Mouse (Mus musculus) embryonic facial prominence, embryonic 15.5 days (tissue): ENCODE measurements around the gene Alpi. TPM values are rescaled to one million over a fixed set of nuclear protein-coding genes. Genes with fewer than 3 reads are reported as not detected.

Experiments used
- ATAC-seq: fragments of 200-750 bp; cut with Nextera tagmentation; 2 replicates; pipeline ENCODE4 v1.8.0; 2017; ENCODE audit warnings: low read depth, moderate TSS enrichment; ENCODE audit not compliant: insufficient number of reproducible peaks, low FRiP score, low TSS enrichment
- H3K27ac ChIP-seq: fragments of 300-500 bp; sonication (generic); replicated peaks from 2 replicates; pipeline ENCODE4 v1.5.1; 2015; ENCODE audit warnings: mild to moderate bottlenecking, inconsistent platforms
- H3K27me3 ChIP-seq: fragments of 300-500 bp; sonication (generic); 2 replicates; pipeline ENCODE4 v1.6.1; 2015; ENCODE audit warnings: inconsistent platforms
- H3K36me3 ChIP-seq: fragments of 300-500 bp; sonication (generic); 2 replicates; pipeline ENCODE4 v1.6.1; 2015; ENCODE audit warnings: mild to moderate bottlenecking, inconsistent platforms
- H3K4me1 ChIP-seq: fragments of 300-500 bp; sonication (generic); 2 replicates; pipeline ENCODE4 v1.6.1; 2015; ENCODE audit warnings: inconsistent platforms
- H3K4me2 ChIP-seq: fragments of 300-500 bp; sonication (generic); replicated peaks from 2 replicates; pipeline ENCODE4 v1.6.1; 2015; ENCODE audit warnings: mild to moderate bottlenecking, inconsistent platforms
- H3K4me3 ChIP-seq: fragments of 300-500 bp; sonication (generic); replicated peaks from 2 replicates; pipeline ENCODE4 v1.5.1; 2015; ENCODE audit warnings: mild to moderate bottlenecking, inconsistent platforms
- H3K9ac ChIP-seq: fragments of 300-500 bp; sonication (generic); 2 replicates; pipeline ENCODE4 v1.6.1; 2015; ENCODE audit warnings: inconsistent platforms
- H3K9me3 ChIP-seq: fragments of 300-500 bp; sonication (generic); replicated peaks from 2 replicates; pipeline ENCODE4 v1.6.1; 2016; ENCODE audit warnings: inconsistent platforms
- WGBS: fragments of 180-500 bp; shearing (Covaris S2); methylation state at CpG from one replicate; pipeline ENCODE4 v1.1.7; 2015; 5-methylcytosine and 5-hydroxymethylcytosine counted together
- polyA plus RNA-seq: library from polyadenylated mRNA; unstranded; fragments of >200 nt; fragmentation: Nextera tagmentation; extraction: Ambion mirVana; gene quantifications from 2 replicates; pipeline ENCODE4 v1.2.1, GENCODE M21; 2015

Alpi gene
- polyA plus RNA-seq: not detected in 2 replicates

DNA sequence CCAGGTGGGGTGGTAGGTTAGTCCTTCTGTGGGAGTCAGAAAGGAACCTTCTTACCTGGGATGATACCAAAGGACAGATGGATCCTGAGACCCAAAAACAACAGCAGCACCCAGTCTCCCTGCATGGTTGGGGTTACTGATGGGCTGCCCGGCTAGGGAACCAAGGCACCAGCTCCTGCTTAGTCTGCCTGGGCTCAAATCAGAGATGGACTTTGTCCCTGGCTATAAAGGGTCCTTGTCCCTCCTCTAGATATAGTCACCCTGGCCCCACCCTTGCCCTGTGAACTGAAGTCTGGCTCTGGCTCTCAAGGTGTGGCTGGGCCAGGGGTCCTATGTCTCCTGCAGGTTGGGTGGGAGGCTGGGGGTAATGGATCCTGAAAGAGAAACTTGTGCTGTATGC is at the start of gene Alpi:
Gene Alpi (minus strand): TSS at position 196 of the 400 bp plus-strand sequence.
- H3K4me2 ChIP-seq: no peak within 1 kb of the TSS
- H3K9ac ChIP-seq: no peak within 1 kb of the TSS
- H3K4me3 ChIP-seq: no peak within 1 kb of the TSS
- no peaks in the 10 kb centered on the region for H3K36me3 ChIP-seq
- H3K27ac ChIP-seq: no peak within 1 kb of the TSS
- ATAC-seq: no peak
- peaks cover 3% of the 10 kb centered on the region; the same call in 1 of the 2 replicates for H3K4me1 ChIP-seq
- H3K27me3 ChIP-seq: peaks cover 4% of the 10 kb centered on the region; the same call in 1 of the 2 replicates
- WGBS: 81% methylated on average over 1 of the region's 1 CpGs
- H3K9me3 ChIP-seq: no peaks in the 10 kb centered on the region

DNA sequence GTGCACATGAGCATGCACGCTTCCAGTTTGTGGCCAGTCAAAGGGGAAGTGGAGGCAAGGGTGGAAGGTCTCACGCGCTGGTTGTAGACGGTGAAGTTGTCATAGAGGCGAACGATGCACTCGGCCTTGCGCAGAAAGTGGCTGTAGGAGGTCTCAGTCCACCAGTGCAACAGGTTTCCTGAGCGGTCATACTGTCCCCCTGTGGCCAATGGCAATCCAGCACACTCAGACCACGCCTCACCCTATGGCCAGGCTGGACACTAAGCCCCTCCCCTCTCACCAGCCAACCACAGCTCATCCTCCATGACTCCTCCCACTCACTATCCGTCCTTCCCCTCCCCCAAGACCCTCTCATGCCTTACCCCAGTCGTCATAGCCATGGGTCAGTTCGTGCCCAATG is 48.0 kb upstream of the Alpi start:
- Histone ChIP-seq H3K9ac (no peak overlapping the region), H3K4me2 (no peak overlapping the region), H3K36me3 (no peaks in the 10 kb centered on the region), H3K9me3 (no peaks in the 10 kb centered on the region), H3K4me3 (no peak overlapping the region), H3K4me1 (peaks cover 12% of the 10 kb centered on the region), H3K27me3 (peaks cover 58% of the 10 kb centered on the region), H3K27ac (no peak overlapping the region)
- no peak for ATAC-seq
- WGBS: 31% methylated on average over 13 of the region's 13 CpGs

- H3K36me3 ChIP-seq: no peaks in the 10 kb centered on the region
- H3K4me1 ChIP-seq: no peaks in the 10 kb centered on the region
- no peak for ATAC-seq
- H3K9me3 ChIP-seq: no peaks in the 10 kb centered on the region
- H3K4me3 ChIP-seq: no peak overlapping the region
- no peak overlapping the region for H3K9ac ChIP-seq
- H3K27me3 ChIP-seq: peaks cover 4% of the 10 kb centered on the region; the same call in 1 of the 2 replicates
- H3K4me2 ChIP-seq: no peak overlapping the region
- H3K27ac ChIP-seq: no peak overlapping the region
- 76% methylated on average over 10 of the region's 10 CpGs for WGBS
Measured at GRCm38 (mm10) chr1:87143141-87143540, 41.7 kb upstream of the Alpi start.

DNA sequence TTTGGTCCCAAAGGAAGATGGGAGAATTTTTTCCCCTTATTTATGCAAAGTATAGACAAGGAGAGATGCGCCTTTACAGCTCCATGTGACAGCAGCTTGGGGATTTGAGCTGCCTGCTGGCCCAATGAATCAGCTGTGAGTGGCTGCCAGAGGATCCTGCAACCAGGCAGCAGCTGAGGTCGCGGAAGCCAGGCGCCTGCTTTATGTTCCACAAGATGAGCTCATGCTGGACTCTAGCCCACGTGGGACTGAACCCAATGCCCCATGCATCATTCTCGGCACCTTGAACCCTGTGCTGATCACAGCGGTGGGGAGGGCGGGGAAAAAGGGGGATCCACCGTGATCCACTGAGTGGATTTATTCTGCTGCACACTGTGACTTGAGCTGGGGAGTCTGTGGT is 41.0 kb upstream of the Alpi start:
- Histone ChIP-seq H3K27ac (no peak overlapping the region), H3K9ac (no peak overlapping the region), H3K4me1 (no peaks in the 10 kb centered on the region), H3K4me3 (no peak overlapping the region), H3K27me3 (no peaks in the 10 kb centered on the region), H3K4me2 (no peak overlapping the region), H3K9me3 (no peaks in the 10 kb centered on the region), H3K36me3 (no peaks in the 10 kb centered on the region)
- WGBS: 71% methylated on average over 9 of the region's 9 CpGs
- ATAC-seq: no peak

DNA sequence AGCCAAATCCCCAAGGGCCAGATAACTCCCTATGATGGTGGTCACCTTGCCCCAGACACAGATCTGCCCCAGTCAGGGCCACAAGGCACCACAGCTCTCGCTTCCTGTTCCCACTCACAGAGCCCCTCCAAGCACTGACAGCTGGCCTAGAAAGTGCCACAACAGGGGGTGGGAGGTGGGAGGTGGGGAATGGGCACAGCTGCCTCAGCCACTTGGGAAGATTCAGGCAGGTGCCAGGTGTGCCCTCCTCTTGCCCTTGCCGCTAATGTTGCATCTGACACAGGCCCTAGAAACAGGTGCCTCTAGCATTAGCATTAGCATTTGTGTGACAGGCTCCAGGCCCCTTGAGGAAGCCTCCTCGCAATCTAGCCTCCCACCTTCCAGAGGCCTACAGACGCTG is 40.1 kb upstream of the Alpi start:
- no peak for ATAC-seq

DNA sequence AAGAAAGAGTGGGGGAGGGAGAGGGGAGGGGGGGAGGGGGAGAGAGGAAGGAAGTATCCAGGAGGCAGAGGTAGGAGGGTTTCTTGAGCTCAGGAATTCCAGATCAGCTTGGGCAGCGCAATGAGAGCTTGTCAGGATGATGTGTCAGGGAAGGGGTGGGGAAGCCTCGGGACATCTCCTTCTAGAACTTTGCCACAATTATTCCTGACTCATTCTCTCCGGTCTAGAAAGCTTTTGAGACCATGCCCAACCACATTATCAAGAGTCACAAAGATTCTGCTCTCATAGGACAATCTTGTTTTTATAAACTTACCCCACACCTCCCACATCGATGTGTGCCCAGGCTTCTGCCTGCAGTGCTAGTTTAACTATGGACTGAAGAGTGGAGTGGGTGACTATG is 30.4 kb upstream of the Alpi start:
- 79% methylated on average over 4 of the region's 4 CpGs for WGBS
- H3K27me3 ChIP-seq: peaks cover 26% of the 10 kb centered on the region
- H3K9ac ChIP-seq: no peak overlapping the region
- no peaks in the 10 kb centered on the region for H3K4me1 ChIP-seq
- no peak overlapping the region for H3K27ac ChIP-seq
- H3K4me3 ChIP-seq: no peak overlapping the region
- H3K9me3 ChIP-seq: no peaks in the 10 kb centered on the region
- H3K36me3 ChIP-seq: no peaks in the 10 kb centered on the region
- no peak overlapping the region for H3K4me2 ChIP-seq
- no peak for ATAC-seq

More for the DNA sequence above, 40.1 kb upstream of the Alpi start:
- Histone ChIP-seq H3K27ac (no peak overlapping the region), H3K4me3 (no peak overlapping the region), H3K4me2 (no peak overlapping the region), H3K27me3 (no peaks in the 10 kb centered on the region), H3K36me3 (no peaks in the 10 kb centered on the region), H3K9ac (no peak overlapping the region), H3K4me1 (no peaks in the 10 kb centered on the region), H3K9me3 (no peaks in the 10 kb centered on the region)
- 73% methylated on average over 4 of the region's 4 CpGs for WGBS

DNA sequence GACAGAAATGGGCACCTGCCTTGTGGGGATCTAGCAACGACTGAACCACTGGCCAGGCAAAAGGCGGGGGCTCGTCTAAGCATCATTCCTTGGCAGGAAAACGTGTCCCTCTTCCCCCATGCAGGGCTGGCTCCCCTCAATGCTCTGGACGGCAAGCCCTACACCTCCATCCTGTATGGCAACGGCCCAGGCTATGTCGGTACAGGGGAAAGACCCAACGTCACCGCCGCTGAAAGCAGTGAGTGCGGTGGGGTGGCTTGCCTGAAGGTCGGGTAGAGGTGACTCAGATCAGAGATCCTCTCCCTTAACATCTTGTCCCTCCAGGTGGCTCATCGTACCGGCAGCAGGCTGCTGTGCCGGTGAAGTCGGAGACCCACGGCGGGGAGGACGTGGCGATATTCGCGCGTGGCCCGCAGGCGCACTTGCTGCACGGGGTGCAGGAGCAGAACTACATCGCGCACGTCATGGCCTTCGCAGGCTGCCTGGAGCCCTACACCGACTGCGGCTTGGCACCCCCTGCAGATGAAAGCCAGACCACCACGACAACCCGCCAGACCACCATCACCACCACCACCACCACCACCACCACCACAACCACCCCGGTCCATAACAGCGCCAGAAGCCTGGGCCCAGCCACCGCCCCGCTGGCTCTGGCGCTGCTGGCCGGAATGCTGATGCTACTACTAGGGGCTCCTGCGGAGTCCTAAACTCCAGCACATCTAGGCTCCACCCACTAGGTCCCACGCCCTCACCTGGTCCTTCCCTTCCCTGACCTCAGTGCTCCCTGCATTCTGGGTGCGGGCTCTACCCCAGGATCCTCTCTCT is 26.0 kb upstream of the Alpi start:
- H3K27me3 ChIP-seq: peaks cover 34% of the 10 kb centered on the region
- no peak for ATAC-seq
- H3K9ac ChIP-seq: no peak overlapping the region
- 0 out of 2 replicates have a peak overlapping the region, but pooled peaks have one; percentile 11 for H3K4me3 ChIP-seq
- H3K9me3 ChIP-seq: no peaks in the 10 kb centered on the region
- H3K4me2 ChIP-seq: 0 out of 2 replicates have a peak overlapping the region, but pooled peaks have one; percentile 10
- H3K4me1 ChIP-seq: no peaks in the 10 kb centered on the region
- no peak overlapping the region for H3K27ac ChIP-seq
- no peaks in the 10 kb centered on the region for H3K36me3 ChIP-seq
- WGBS: 8% methylated on average over 43 of the region's 43 CpGs

DNA sequence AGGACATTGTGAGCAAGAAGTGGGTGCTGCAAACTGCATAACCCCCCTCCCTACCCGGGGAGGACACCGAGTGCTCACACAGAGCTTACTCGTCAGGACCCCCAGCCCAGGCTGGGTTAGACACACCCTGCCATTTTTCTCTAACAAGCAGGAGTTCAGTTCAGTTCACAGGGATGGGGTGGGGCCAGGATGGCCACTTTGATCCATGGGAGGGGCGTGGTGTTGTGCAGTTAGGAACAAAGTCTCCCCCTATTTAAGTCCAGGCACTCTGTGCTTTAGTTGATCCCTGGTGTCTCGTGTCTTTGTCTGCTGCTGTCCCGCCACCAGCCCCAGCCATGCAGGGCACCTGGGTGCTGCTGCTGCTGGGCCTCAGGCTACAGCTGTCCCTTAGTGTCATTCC is 23.3 kb upstream of the Alpi start, which contains the start of gene Akp3:
Gene Akp3 (plus strand): TSS at position 301 of the 400 bp plus-strand sequence.
- 70% methylated on average over 6 of the region's 6 CpGs for WGBS
- H3K27me3 ChIP-seq: peaks cover 34% of the 10 kb centered on the region
- ATAC-seq: no peak

GRCm38 (mm10) chr1:87114784-87115183 is 13.4 kb upstream of the Alpi start:
- H3K36me3 ChIP-seq: no peaks in the 10 kb centered on the region
- no peak for ATAC-seq
- H3K4me1 ChIP-seq: no peaks in the 10 kb centered on the region
- no peak overlapping the region for H3K9ac ChIP-seq
- no peaks in the 10 kb centered on the region for H3K27me3 ChIP-seq
- H3K4me2 ChIP-seq: no peak overlapping the region
- H3K27ac ChIP-seq: no peak overlapping the region
- whole genome bisulfite sequencing: 82% methylated on average over 1 of the region's 1 CpGs
- H3K9me3 ChIP-seq: no peaks in the 10 kb centered on the region
- H3K4me3 ChIP-seq: no peak overlapping the region

More for the DNA sequence above, 23.3 kb upstream of the Alpi start, which contains the start of gene Akp3:
- Histone ChIP-seq H3K9me3 (no peaks in the 10 kb centered on the region), H3K4me2 (no peak within 1 kb of the TSS), H3K4me3 (no peak within 1 kb of the TSS), H3K27ac (no peak within 1 kb of the TSS), H3K4me1 (no peaks in the 10 kb centered on the region), H3K9ac (no peak within 1 kb of the TSS), H3K36me3 (no peaks in the 10 kb centered on the region)

- 38% methylated on average over 9 of the region's 9 CpGs for WGBS
- Histone ChIP-seq H3K9me3 (no peaks in the 10 kb centered on the region), H3K27ac (no peak overlapping the region), H3K4me2 (no peak overlapping the region), H3K36me3 (no peaks in the 10 kb centered on the region), H3K27me3 (no peaks in the 10 kb centered on the region), H3K4me3 (no peak overlapping the region), H3K4me1 (no peaks in the 10 kb centered on the region), H3K9ac (no peak overlapping the region)
- ATAC-seq: no peak
Measured at GRCm38 (mm10) chr1:87111719-87112354, 10.4 kb upstream of the Alpi start.

- no peak overlapping the region for H3K4me2 ChIP-seq
- H3K9ac ChIP-seq: no peak overlapping the region
- H3K4me3 ChIP-seq: no peak overlapping the region
- H3K27ac ChIP-seq: no peak overlapping the region
- no peaks in the 10 kb centered on the region for H3K9me3 ChIP-seq
- H3K27me3 ChIP-seq: no peaks in the 10 kb centered on the region
- ATAC-seq: no peak
- 85% methylated on average over 4 of the region's 4 CpGs for WGBS
- H3K4me1 ChIP-seq: no peaks in the 10 kb centered on the region
- no peaks in the 10 kb centered on the region for H3K36me3 ChIP-seq
Measured at GRCm38 (mm10) chr1:87108564-87108963, 7.2 kb upstream of the Alpi start.
